Mouse (Mus musculus): ENCODE measurements around the gene Sync.

GRCm38 (mm10) chr4:129239075-129239474 is 48.3 kb upstream of the Sync start:
- TF ChIP-seq CTCF (IDR thresholded peaks at IDR 0.05; ENCODE audit: low read depth, low read length) (no peak), POLR2A (IDR thresholded peaks at IDR 0.05; ENCODE audit: borderline replicate concordance, low read depth, low read length) (no peak)
